Comparison of ENCODE assay signal across 11 mouse cellular contexts in the genomic region with DNA sequence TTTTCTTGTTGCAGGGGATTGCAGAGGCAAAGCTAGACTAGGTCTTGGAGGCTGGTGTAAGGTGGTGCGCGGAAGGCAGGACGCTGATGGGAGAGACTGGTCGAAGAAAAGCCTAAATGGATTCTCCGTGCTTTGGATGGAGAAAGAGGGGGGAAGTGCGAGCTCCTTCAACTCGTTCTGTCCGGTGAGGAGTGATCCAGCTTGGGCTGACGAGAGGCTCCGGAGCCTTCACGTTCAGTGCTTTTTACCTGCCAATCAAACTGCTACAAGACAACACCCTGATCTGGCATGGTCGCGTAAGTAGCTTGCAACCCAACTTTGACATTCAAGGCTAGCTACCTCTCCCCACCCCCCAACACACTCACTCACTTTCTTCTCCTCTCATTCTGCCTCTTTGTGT. TPM values are rescaled to one million over a fixed set of nuclear protein-coding genes. Genes with fewer than 3 reads are reported as not detected.
DNase-seq lines count a peak whose midpoint lies in the region; ATAC-seq and TF ChIP-seq lines count a peak whose summit lies in the region.
"Had no signal": no experiment of that assay in that cellular context is flagged by ENCODE, and none has a peak within 500 bp of the region (broad histone marks: within the 10 kb centered on the region; RNA-seq: fewer than 3 reads in every experiment).

No protein-coding gene starts in this region.

- 9% methylated on average over 13 of the region's 13 CpGs for WGBS in heart, embryonic 11.5 days (ENCODE audit: insufficient replicate concordance)
- 2% methylated on average over 13 of the region's 13 CpGs for WGBS in forebrain, embryonic 10.5 days
- WGBS in hindbrain, embryonic 16.5 days: 2% methylated on average over 13 of the region's 13 CpGs
- 4% methylated on average over 13 of the region's 13 CpGs for WGBS in neural tube, embryonic 14.5 days
- WGBS in liver, postnatal 0 days (ENCODE audit: insufficient replicate concordance): 11% methylated on average over 13 of the region's 13 CpGs

- TF ChIP-seq EP300 in liver, postnatal 0 days (IDR thresholded peaks at IDR 0.05; ENCODE audit: low read depth): no peak

- peaks cover 60% of the 10 kb centered on the region for H3K27me3 ChIP-seq in heart, embryonic 11.5 days (ENCODE audit: control insufficient read depth, insufficient read depth, low read length)
- H3K27me3 ChIP-seq in forebrain, embryonic 10.5 days (ENCODE audit: poor library complexity, severe bottlenecking): peaks cover 80% of the 10 kb centered on the region
- H3K27me3 ChIP-seq in hindbrain, embryonic 16.5 days (replicated peaks; ENCODE audit: control insufficient read depth, insufficient read depth, low read length): peaks cover 20% of the 10 kb centered on the region
- peaks cover 5% of the 10 kb centered on the region for H3K27me3 ChIP-seq in neural tube, embryonic 14.5 days (ENCODE audit: control insufficient read depth, insufficient read depth, low read length)
- peaks cover 52% of the 10 kb centered on the region for H3K27me3 ChIP-seq in liver, postnatal 0 days (ENCODE audit: insufficient read depth, low read length)

- intact Hi-C loops in heart, postnatal 36 days (cut with DNase I): loop anchor here (5.0 kb wide), 1 partner anchor 406 kb away; no protein-coding TSS in a partner anchor
- intact Hi-C loops in left cerebral cortex, postnatal 10 days (cut with DNase I): loop anchor here (2.0 kb wide), 2 partner anchors 78 to 406 kb away; no protein-coding TSS in a partner anchor

- H3K27ac ChIP-seq in heart, embryonic 11.5 days (ENCODE audit: low read depth, low read length): no peak overlapping the region
- peak overlapping the region; percentile 92 for H3K27ac ChIP-seq in forebrain, embryonic 10.5 days
- peak overlapping the region; percentile 30; the same call in 1 of the 2 replicates for H3K27ac ChIP-seq in hindbrain, embryonic 16.5 days (ENCODE audit: low read depth, low read length)
- H3K27ac ChIP-seq in neural tube, embryonic 14.5 days (ENCODE audit: low read depth, low read length): peak overlapping the region; percentile 16; the same call in 1 of the 2 replicates
- H3K27ac ChIP-seq in liver, postnatal 0 days (ENCODE audit: low read depth): no peak overlapping the region

- TF ChIP-seq CTCF in liver, postnatal 0 days (IDR thresholded peaks at IDR 0.05; ENCODE audit: low read depth): no peak

- no peaks in the 10 kb centered on the region for H3K36me3 ChIP-seq in heart, embryonic 11.5 days (ENCODE audit: control insufficient read depth, insufficient read depth, low read length)
- no peaks in the 10 kb centered on the region for H3K36me3 ChIP-seq in forebrain, embryonic 10.5 days (replicated peaks)
- no peaks in the 10 kb centered on the region for H3K36me3 ChIP-seq in hindbrain, embryonic 16.5 days (ENCODE audit: control insufficient read depth, insufficient read depth, low read length)
- no peaks in the 10 kb centered on the region for H3K36me3 ChIP-seq in neural tube, embryonic 14.5 days (ENCODE audit: control insufficient read depth, insufficient read depth, low read length)
- no peaks in the 10 kb centered on the region for H3K36me3 ChIP-seq in liver, postnatal 0 days (replicated peaks; ENCODE audit: insufficient read depth, low read length)

- no peak overlapping the region for H3K4me3 ChIP-seq in heart, embryonic 11.5 days (ENCODE audit: low read depth, low read length)
- H3K4me3 ChIP-seq in forebrain, embryonic 10.5 days: peak overlapping the region; percentile 57
- H3K4me3 ChIP-seq in hindbrain, embryonic 16.5 days (ENCODE audit: low read length): peak overlapping the region; percentile 7
- peak overlapping the region; percentile 18 for H3K4me3 ChIP-seq in neural tube, embryonic 14.5 days (ENCODE audit: low read depth, low read length)
- no peak overlapping the region for H3K4me3 ChIP-seq in liver, postnatal 0 days (ENCODE audit: low read depth, low read length)

- no peak for DNase-seq in heart, postnatal 36 days
- DNase-seq in forebrain, embryonic 10.5 days (ENCODE audit: extremely low spot score, low spot score): peak; percentile 44
- DNase-seq in left cerebral cortex, postnatal 10 days (ENCODE audit: extremely low spot score in 1 of 2, low spot score in 2 of 2): no peak
- no peak for DNase-seq in liver, postnatal 0 days
- DNase-seq in gastrocnemius, adult 8-10 months (ENCODE audit: low spot score in 2 of 2): no peak
- DNase-seq: adrenal gland, postnatal 25 days; cerebellum, adult 9-11 months had no signal

- no peak overlapping the region for H3K9ac ChIP-seq in heart, embryonic 11.5 days (ENCODE audit: low read depth, low read length)
- peak overlapping the region; percentile 25; the same call in 1 of the 2 replicates for H3K9ac ChIP-seq in hindbrain, embryonic 16.5 days (ENCODE audit: low read depth, low read length)
- 0 out of 2 replicates have a peak overlapping the region, but pooled peaks have one; percentile 4 for H3K9ac ChIP-seq in neural tube, embryonic 14.5 days (replicated peaks; ENCODE audit: low read depth, low read length)
- H3K9ac ChIP-seq in liver, postnatal 0 days (replicated peaks): no peak overlapping the region

- peak overlapping the region; percentile 24; the same call in 1 of the 2 replicates for H3K4me2 ChIP-seq in heart, embryonic 11.5 days
- H3K4me2 ChIP-seq in hindbrain, embryonic 16.5 days (ENCODE audit: low read length): peak overlapping the region; percentile 39
- peak overlapping the region; percentile 41 for H3K4me2 ChIP-seq in neural tube, embryonic 14.5 days (ENCODE audit: low read depth, low read length)
- H3K4me2 ChIP-seq in liver, postnatal 0 days (ENCODE audit: low read depth, low read length): no peak overlapping the region
- H3K4me2 ChIP-seq: liver, embryonic 11.5 days had no signal

- no peak for ATAC-seq in heart, embryonic 11.5 days (replicated peaks; ENCODE audit: insufficient number of reproducible peaks, low FRiP score, low TSS enrichment)
- ATAC-seq in hindbrain, embryonic 16.5 days: no peak
- peak; percentile 7; the same call in 1 of the 2 replicates for ATAC-seq in neural tube, embryonic 14.5 days (ENCODE audit: low read depth)
- ATAC-seq in liver, postnatal 0 days: no peak

- no peaks in the 10 kb centered on the region for H3K4me1 ChIP-seq in heart, embryonic 11.5 days (ENCODE audit: control insufficient read depth, insufficient read depth, low read length)
- peaks cover 73% of the 10 kb centered on the region for H3K4me1 ChIP-seq in forebrain, embryonic 10.5 days
- H3K4me1 ChIP-seq in hindbrain, embryonic 16.5 days (ENCODE audit: control insufficient read depth, insufficient read depth, low read depth, low read length): peaks cover 5% of the 10 kb centered on the region
- peaks cover 16% of the 10 kb centered on the region; the same call in 1 of the 2 replicates for H3K4me1 ChIP-seq in neural tube, embryonic 14.5 days (ENCODE audit: control insufficient read depth, insufficient read depth, low read length)
- no peaks in the 10 kb centered on the region for H3K4me1 ChIP-seq in liver, postnatal 0 days (ENCODE audit: insufficient read depth)

- no peaks in the 10 kb centered on the region for H3K9me3 ChIP-seq in heart, embryonic 11.5 days (replicated peaks; ENCODE audit: control insufficient read depth, low read length)
- no peaks in the 10 kb centered on the region for H3K9me3 ChIP-seq in forebrain, embryonic 10.5 days
- H3K9me3 ChIP-seq in hindbrain, embryonic 16.5 days (ENCODE audit: control insufficient read depth, low read length): no peaks in the 10 kb centered on the region
- no peaks in the 10 kb centered on the region for H3K9me3 ChIP-seq in neural tube, embryonic 14.5 days (ENCODE audit: control insufficient read depth, low read length)
- no peaks in the 10 kb centered on the region for H3K9me3 ChIP-seq in liver, postnatal 0 days (ENCODE audit: low read length)

RNA-seq across cellular contexts. Expression of gene Sox2, which starts 11.9 kb away (rescaled TPM):
- polyA plus RNA-seq in heart, embryonic 11.5 days (2014; fragmentation: Nextera tagmentation; extraction: Ambion mirVana): 0.14 and 0.31 TPM in 2 replicates
- under 1 TPM in 1 of 2 experiments, not detected in 1; 0.16 TPM for total RNA-seq in heart, postnatal 36 days (2021)
- polyA plus RNA-seq in forebrain, embryonic 10.5 days (2016; fragmentation: Nextera tagmentation; extraction: Ambion mirVana): 29.2 and 29.3 TPM in 2 replicates
- polyA plus RNA-seq in hindbrain, embryonic 16.5 days (2015; fragmentation: Nextera tagmentation; extraction: Ambion mirVana): 8.2 and 8.6 TPM in 2 replicates
- 12.2 and 18.2 TPM in 2 replicates for polyA plus RNA-seq in neural tube, embryonic 14.5 days (2014; fragmentation: Nextera tagmentation; extraction: Ambion mirVana)
- total RNA-seq in left cerebral cortex, postnatal 10 days (2021): 10 to 100 TPM; 32.0 to 39.7 TPM
- not detected in 2 replicates for polyA plus RNA-seq in liver, postnatal 0 days (2015; fragmentation: Nextera tagmentation; extraction: Ambion mirVana)
- total RNA-seq in gastrocnemius, adult 8-10 months (2022): under 1 TPM in 1 of 4 experiments, not detected in 3; 0.13 TPM

Comparison
In these comparisons a context has a peak if more than half of its experiments do, and no peak if none do; other contexts are left out.
1. H3K27ac ChIP-seq: peak in forebrain, embryonic 10.5 days (single experiment), hindbrain, embryonic 16.5 days (single experiment) and neural tube, embryonic 14.5 days (single experiment); none in heart, embryonic 11.5 days (single experiment) and liver, postnatal 0 days (single experiment).
2. H3K4me3 ChIP-seq: peak in forebrain, embryonic 10.5 days (single experiment), hindbrain, embryonic 16.5 days (single experiment) and neural tube, embryonic 14.5 days (single experiment); none in heart, embryonic 11.5 days (single experiment) and liver, postnatal 0 days (single experiment).
3. H3K9ac ChIP-seq: peak in hindbrain, embryonic 16.5 days (single experiment) and neural tube, embryonic 14.5 days (single experiment); none in heart, embryonic 11.5 days (single experiment) and liver, postnatal 0 days (single experiment).